Mouse (Mus musculus): Measurements from ENCODE around the gene Il12b. TPM values are rescaled to one million over a fixed set of nuclear protein-coding genes. Genes with fewer than 3 reads are reported as not detected.
"Not testable (repeated sequence)": the region's sequence is repeated elsewhere in the genome, so short reads cannot be mapped to it uniquely, and the experiment has no call there.

Il12b gene
- polyA plus RNA-seq, 1 experiment from 2014 or later, result not detected

- no peak for ATAC-seq (ENCODE audit: insufficient number of reproducible peaks, low FRiP score, low TSS enrichment, low read depth)
- Histone ChIP-seq H3K4me3 (replicated peaks) (no peak overlapping the region), H3K36me3 (peaks cover 7% of the 10 kb centered on the region; the same call in 1 of the 2 replicates), H3K9ac (no peak overlapping the region), H3K4me1 (no peaks in the 10 kb centered on the region), H3K27ac (replicated peaks) (no peak overlapping the region), H3K4me2 (replicated peaks) (no peak overlapping the region), H3K9me3 (replicated peaks) (no peaks in the 10 kb centered on the region), H3K27me3 (no peaks in the 10 kb centered on the region)
Measured at GRCm38 (mm10) chr11:44451046-44451445, 51.2 kb downstream of the Il12b start.

- 91% methylated on average over 5 of the region's 5 CpGs for WGBS
- not testable (repeated sequence) for H3K9ac ChIP-seq; H3K27ac ChIP-seq (replicated peaks); H3K4me3 ChIP-seq (replicated peaks); H3K27me3 ChIP-seq; ATAC-seq (ENCODE audit: insufficient number of reproducible peaks, low FRiP score, low TSS enrichment, low read depth); H3K4me2 ChIP-seq (replicated peaks); H3K9me3 ChIP-seq (replicated peaks); H3K4me1 ChIP-seq
- H3K36me3 ChIP-seq, result peaks cover 12% of the 10 kb centered on the region; the same call in 1 of the 2 replicates
Measured at GRCm38 (mm10) chr11:44452016-44452415, 52.2 kb downstream of the Il12b start.

- Histone ChIP-seq H3K4me2 (replicated peaks) (no peak overlapping the region), H3K4me1 (no peaks in the 10 kb centered on the region), H3K27ac (replicated peaks) (no peak overlapping the region), H3K4me3 (replicated peaks) (no peak overlapping the region), H3K9me3 (replicated peaks) (no peaks in the 10 kb centered on the region), H3K27me3 (no peaks in the 10 kb centered on the region), H3K9ac (no peak overlapping the region), H3K36me3 (peaks cover 16% of the 10 kb centered on the region)
- WGBS, result 56% methylated on average over 2 of the region's 2 CpGs
- no peak for ATAC-seq (ENCODE audit: insufficient number of reproducible peaks, low FRiP score, low TSS enrichment, low read depth)
Measured at GRCm38 (mm10) chr11:44453423-44453822, 53.6 kb downstream of the Il12b start.

- Histone ChIP-seq H3K9ac (no peak overlapping the region), H3K9me3 (replicated peaks) (no peaks in the 10 kb centered on the region), H3K27ac (replicated peaks) (no peak overlapping the region), H3K4me3 (replicated peaks) (no peak overlapping the region), H3K4me2 (replicated peaks) (no peak overlapping the region), H3K36me3 (peaks cover 33% of the 10 kb centered on the region), H3K27me3 (no peaks in the 10 kb centered on the region), H3K4me1 (no peaks in the 10 kb centered on the region)
- no peak for ATAC-seq (ENCODE audit: insufficient number of reproducible peaks, low FRiP score, low TSS enrichment, low read depth)
- WGBS, result 73% methylated on average over 6 of the region's 6 CpGs
Measured at GRCm38 (mm10) chr11:44461493-44461892, 61.6 kb downstream of the Il12b start.

Other genes with a start within 250 kb of the Il12b start
- gene Ublcp1, start 70.4 kb downstream of the Il12b start, polyA plus RNA-seq (2015; fragmentation: Nextera tagmentation; extraction: Ambion mirVana), result 59.8 and 61.1 TPM in 2 replicates
- 75.2 and 77.5 TPM in 2 replicates for gene Rnf145, start 118.9 kb downstream of the Il12b start, polyA plus RNA-seq (2015; fragmentation: Nextera tagmentation; extraction: Ambion mirVana)
- 62.3 and 65.7 TPM in 2 replicates for gene Ebf1, start 217.3 kb downstream of the Il12b start, polyA plus RNA-seq (2015; fragmentation: Nextera tagmentation; extraction: Ambion mirVana)

All from embryonic facial prominence, embryonic 15.5 days (tissue).